Mouse (Mus musculus): Measurements from ENCODE around the gene Ap3d1.

Ap3d1 gene

DNA sequence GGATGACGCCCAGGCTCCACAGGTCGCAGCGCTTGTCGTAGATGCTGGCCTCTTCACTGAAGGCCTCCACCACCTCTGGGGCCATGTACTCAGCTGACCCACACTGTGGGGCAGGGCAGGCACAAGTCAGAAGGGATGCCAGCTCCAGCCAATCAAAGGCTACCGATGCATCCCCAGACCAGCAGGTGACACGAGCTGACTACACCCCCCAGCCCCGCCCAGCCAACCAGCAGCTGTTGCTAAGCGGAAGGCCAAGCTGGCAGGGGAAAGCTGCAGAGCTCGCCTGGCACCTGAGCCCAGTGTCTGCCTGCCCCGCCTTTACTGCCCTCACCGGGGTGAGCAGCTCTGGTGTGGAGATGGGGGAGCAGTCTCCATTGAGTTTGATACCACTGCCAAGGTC, 73.5 kb downstream of the Ap3d1 start:
- in situ Hi-C loops (cut with MboI, MseI), result no loop called here

- in situ Hi-C loops (cut with MboI, MseI), result no loop called here
These were observed 75.1 kb downstream of the Ap3d1 start for GRCm38 (mm10) chr10:80666837-80667412.

GRCm38 (mm10) chr10:80665981-80666733, 75.9 kb downstream of the Ap3d1 start:
- in situ Hi-C loops (cut with MboI, MseI), result no loop called here

GRCm38 (mm10) chr10:80665459-80665858, 76.6 kb downstream of the Ap3d1 start:
- in situ Hi-C loops (cut with MboI, MseI), result no loop called here

GRCm38 (mm10) chr10:80665016-80665380, 77.1 kb downstream of the Ap3d1 start:
- in situ Hi-C loops (cut with MboI, MseI), result no loop called here

DNA sequence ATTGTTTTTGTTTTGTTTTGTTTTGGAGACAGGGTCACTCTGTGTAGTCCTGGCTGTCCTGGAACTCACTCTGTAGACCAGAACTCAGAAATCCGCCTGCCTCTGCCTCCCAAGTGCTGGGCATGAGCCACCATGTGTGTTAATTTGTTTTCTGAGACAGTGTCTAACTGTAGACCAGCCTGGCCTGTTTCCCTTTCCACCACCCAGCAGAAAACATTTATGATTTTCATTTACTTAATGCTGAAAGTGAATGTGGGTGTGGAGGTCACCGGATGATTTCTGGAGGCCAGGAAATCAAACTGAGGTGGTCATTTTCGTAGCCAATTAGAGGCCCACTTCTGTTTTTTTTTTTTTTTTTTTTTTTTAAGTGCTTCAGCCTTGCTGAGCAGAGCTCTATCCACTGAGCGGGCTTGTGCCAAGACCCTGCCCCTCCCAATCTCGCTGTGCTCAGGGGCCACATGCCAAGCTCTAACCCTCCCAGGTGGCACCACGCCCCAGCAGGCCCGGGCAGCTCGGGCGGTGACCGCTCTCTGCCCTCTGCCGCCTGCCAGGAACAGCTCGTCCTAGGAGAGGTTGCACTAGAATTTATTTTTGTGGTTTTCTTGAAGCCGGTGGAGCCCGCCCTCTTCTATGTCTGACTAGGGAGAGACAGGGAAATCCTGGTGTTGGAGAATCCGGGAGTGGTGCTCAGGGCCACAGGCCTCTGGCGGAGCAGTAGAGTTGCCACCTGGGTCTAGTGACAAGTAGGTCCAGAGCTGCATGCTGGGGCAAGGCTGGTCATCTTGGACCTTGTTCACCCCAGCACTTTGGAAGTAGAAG, 77.7 kb downstream of the Ap3d1 start:
- in situ Hi-C loops (cut with MboI, MseI), result no loop called here

DNA sequence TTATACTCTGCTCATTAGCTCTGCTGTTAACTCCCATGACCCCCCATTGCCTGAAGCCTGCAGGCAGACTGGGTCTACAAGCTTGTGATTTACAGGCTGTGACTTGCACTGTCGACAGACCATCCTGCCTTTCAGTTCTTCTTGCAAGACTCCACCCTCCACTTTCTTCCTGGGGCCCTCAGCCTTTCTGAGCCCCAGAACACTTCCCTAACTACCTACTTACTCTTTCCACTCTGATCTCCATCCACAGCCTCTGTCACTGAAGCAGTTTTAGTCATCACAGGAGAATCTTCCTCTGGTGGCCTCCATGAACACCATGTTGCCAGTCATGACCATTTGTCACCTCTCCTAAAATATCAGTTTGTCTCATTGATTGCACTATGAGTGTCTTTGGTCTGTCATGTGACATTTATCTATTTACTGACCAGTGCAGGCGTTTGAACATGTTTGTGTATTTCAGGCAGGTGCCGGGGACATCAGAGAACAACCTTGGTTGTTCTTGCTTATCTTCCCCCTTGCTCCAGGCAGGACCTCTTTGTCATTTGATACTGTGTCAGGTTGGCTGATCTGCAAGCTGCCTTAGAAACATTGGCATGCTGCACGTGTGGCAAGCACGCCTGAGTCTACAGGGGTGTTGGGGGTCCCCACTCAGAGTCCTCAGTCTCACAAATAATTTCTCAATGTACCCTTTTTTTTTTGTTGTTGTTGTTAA, 78.4 kb downstream of the Ap3d1 start:
- in situ Hi-C loops (cut with MboI, MseI), result no loop called here

- in situ Hi-C loops (cut with MboI, MseI), result no loop called here
These were observed 80.9 kb downstream of the Ap3d1 start for GRCm38 (mm10) chr10:80661149-80661548.

GRCm38 (mm10) chr10:80659213-80659612, 82.9 kb downstream of the Ap3d1 start:
- in situ Hi-C loops (cut with MboI, MseI), result no loop called here

- in situ Hi-C loops (cut with MboI, MseI), result no loop called here
These were observed 83.2 kb downstream of the Ap3d1 start for GRCm38 (mm10) chr10:80658841-80659202.

DNA sequence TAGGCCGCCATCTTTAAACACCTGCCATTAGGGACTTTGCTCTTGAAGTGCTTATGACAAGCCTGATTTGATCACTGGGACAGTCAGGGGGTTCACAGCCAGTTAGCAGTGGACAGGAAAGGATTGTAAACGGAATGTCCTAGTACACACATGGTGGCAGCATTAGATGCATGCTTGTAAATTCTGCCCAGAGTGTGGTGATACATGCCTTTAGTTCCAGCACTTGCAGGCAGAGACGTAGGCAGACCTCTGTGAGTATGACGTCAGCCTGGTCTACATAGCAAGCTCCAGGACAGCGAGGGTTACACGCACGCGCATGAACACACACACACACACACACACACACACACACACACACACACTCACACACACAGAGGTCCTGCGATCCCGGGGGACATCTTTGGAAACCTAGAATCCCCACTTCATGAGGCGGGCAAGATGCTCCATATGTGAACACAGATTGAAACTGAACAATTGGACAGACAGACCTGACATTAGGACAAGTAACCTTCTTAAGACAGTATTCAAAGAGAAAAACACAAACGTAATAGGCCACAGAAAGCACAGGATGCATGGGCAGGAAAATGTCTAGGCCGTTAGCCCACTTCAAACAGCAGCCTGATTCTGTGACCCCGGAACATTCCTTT, 83.7 kb downstream of the Ap3d1 start:
- in situ Hi-C loops (cut with MboI, MseI), result no loop called here

Measured in regulatory T cell (primary cell).